Mouse (Mus musculus) induced T-regulatory cell, adult 2 months (primary cell): ENCODE measurements at regions not wholly inside any gene's neighbourhood (a gene's known extent, or its start where the extent isn't known, plus 50 kb on each side); places are given as distances from the start of the nearest gene placed in this dataset.

Experiments used
- DNase-seq: peaks from one replicate; pipeline ENCODE4 v3.0.0-alpha.2; 2012; ENCODE audit warnings: low read depth

DNA sequence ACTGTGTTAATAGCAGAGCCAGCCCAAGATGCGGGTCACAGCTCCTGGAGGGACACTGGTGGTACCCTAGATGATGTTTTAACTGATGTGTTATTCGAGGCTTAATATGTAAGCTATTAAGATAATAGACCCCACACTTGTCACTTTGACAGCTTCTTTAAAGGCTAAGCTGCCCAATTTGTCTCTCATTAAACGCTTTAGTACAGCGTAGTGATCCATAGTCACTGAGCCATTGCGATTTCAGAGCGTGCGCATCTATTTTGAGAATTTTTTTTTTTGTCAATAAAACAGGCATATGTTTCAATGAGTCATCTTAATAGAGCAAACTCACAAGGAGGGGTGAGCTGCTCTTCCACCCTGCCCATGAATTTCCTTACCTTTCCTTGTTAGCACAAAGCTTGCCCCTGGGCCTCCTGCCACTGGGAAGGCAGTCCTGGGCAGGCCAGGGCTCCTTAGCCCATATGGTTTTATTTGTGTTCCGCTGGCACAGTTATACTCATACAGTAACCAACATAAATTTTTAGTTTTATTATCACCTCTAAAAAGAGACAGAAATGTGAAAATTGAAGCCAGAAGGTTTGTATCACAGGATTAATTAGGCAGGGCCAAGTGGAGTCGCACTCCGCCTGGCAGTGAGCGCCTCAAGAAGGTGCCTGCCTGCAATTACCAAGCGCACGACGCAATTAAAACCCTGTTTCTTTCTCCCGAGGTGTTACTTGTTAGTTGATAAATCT is 294.3 kb downstream of the Etv1 start:
- DNase-seq = no peak

DNA sequence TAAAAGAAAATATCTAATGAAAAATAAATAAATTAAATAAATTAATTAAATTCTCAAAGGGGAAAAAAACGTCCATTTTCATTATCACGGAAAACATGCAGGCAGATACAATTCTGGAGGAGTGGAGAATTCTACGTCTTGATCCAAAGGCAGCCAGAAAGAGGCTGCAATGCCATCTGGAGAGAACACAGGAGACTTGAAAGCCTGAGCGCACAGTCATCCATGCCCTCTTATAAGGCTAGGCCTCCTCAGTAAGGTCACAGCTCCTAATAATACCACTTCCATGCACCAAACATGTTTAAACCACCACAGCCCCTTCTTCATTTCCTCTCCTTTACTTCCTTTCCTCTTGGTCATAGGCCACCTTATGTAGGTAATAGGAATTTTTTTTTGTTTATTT is 307.1 kb downstream of the Etv1 start:
- no peak for DNase-seq

- no peak for DNase-seq
These were observed 315.6 kb downstream of the Etv1 start for GRCm38 (mm10) chr12:39094638-39095230.

DNA sequence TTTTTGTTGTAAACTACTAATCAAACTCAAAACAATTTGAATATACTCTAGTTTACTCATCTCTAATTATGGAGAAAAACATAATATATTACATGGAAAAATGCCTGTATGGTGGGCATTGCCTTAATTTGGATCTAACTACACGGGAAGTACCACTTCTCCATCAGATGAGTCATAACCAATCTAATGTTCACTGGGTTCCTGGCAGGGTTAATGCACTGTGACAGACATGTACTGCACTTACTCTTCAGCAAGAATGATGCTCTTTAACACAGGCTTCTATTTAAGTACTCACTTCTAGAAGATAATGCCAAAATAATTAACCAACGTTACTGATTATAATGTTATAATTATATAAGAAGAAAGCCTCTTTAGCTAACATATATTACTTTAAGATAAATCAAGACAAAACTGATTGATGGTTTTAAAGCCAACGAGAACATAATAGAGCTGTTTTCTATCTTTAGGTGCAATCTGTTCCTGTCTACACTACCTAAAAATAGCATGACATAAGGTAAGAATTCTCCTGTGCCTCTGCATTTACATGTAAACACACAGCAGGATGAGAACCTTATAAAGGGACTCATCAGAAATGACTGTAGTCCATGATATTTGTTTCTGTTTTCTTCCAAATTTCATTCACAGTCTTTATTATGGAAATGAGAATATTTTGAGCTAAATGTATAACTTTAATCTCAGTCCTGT is 344.4 kb downstream of the Etv1 start:
- DNase-seq = no peak

GRCm38 (mm10) chr12:39154689-39155088 is 375.5 kb downstream of the Etv1 start:
- DNase-seq = no peak

- DNase-seq = no peak
These were observed 397.8 kb downstream of the Etv1 start for GRCm38 (mm10) chr12:39176958-39177357.

- no peak for DNase-seq
These were observed 444.9 kb downstream of the Etv1 start for GRCm38 (mm10) chr12:39224073-39224472.

DNA sequence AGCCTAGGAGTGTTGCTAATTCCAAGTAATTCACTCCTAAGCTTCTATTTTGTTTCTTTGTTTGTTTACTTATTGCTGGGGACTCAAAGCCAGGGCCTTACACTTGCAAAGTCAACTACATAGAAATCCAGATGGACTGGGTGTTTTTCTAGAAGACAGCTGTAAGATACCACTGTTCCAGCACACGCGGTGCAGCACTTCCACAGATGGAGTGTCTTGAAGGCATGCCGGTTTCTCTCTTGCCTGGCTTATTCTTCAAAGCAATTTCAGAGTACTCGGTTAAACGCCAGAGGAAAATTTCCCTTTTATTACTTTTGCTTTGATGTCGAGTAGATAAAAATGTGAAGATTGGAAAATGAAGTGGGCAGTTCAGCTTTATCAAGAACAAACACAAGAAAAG is 477.4 kb downstream of the Etv1 start:
- no peak for DNase-seq

GRCm38 (mm10) chr12:39257571-39257970 is 478.4 kb downstream of the Etv1 start:
- DNase-seq = no peak

- no peak for DNase-seq
These were observed 510.5 kb downstream of the Etv1 start for GRCm38 (mm10) chr12:39289676-39290075.

GRCm38 (mm10) chr12:39301351-39302212 is 522.4 kb downstream of the Etv1 start:
- DNase-seq = no peak

DNA sequence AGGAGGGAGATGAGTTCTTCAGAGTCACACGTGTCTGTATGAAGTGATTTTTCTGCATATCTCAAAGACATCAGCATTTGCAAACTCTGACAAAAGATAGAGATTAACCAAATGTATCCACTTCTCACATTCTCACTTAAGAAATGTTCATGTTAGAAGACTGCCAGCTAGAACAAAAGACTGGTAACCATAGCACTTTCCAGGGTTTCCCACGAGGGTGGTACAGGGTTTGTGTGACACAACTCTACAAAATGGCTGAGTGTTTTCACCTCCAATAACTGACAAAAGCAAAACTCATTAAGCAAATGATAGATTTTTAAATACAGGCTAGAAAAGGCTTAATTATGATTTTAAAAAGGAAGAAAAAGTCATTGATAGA is 523.0 kb downstream of the Etv1 start:
- no peak for DNase-seq

GRCm38 (mm10) chr12:39307746-39308145 is 528.6 kb downstream of the Etv1 start:
- no peak for DNase-seq

- DNase-seq = no peak
These were observed 530.7 kb downstream of the Etv1 start for GRCm38 (mm10) chr12:39309905-39310304.

DNA sequence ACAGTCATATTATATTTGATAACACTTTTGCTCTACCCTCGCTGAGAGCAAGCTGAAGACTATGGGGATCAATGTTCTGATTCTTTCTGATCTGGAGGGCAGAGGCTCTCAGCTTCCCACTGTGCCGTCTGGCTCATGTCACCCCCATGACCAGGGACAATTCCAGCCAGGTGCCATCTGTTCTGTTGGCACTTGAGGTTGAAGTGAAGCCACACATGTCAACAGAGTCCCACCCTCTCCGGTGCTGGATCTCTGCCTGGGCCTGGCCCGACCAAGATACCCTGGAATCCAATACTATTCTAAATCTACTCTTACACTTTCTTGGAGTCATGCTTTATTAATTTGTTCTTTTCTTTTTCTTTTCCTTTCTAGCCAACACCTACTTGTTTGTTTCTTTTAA is 538.0 kb downstream of the Etv1 start:
- DNase-seq = no peak

- DNase-seq = no peak
These were observed 542.3 kb downstream of the Etv1 start for GRCm38 (mm10) chr12:39321453-39321852.

DNA sequence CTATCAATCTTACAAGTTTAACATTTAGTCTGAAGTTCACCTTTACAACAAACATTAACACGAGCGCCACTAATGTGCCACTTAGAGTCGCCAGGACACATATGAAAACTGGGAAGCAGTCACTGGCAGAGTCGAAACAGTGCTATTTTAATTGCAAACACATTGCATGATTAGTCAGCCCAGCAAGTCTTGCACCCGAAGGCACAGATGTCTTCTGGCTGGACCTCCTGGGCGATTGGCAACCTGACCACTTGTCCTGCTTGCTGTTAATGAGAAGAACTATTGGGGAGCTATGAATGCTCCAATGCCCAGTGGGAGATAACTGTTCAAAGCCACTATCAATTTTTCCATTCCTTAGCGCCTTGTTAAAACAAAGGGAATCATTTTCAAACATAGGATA is 547.0 kb downstream of the Etv1 start:
- DNase-seq = no peak

GRCm38 (mm10) chr12:39326668-39327299 is 547.6 kb downstream of the Etv1 start:
- DNase-seq = no peak

DNA sequence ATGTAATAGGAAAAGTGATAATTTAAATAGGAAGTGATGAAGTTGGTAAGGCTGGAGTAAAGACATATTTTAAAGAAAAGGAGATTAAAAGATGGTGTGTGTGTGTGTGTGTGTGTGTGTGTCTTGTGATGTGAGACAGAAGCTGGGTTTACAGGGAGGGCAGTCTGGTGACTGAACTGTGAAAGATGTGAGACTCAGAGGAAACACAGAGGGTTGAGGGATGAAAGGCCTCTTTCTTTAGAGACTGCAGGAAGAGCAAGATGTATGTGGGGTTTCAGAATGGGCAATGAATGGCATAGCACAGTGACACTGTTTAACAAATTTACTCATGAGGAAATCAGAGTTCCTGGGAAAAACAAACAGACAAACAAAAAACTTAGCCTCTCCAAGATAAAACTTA is 549.2 kb downstream of the Etv1 start:
- no peak for DNase-seq

GRCm38 (mm10) chr12:39339101-39339538 is 559.9 kb downstream of the Etv1 start:
- DNase-seq = no peak

DNA sequence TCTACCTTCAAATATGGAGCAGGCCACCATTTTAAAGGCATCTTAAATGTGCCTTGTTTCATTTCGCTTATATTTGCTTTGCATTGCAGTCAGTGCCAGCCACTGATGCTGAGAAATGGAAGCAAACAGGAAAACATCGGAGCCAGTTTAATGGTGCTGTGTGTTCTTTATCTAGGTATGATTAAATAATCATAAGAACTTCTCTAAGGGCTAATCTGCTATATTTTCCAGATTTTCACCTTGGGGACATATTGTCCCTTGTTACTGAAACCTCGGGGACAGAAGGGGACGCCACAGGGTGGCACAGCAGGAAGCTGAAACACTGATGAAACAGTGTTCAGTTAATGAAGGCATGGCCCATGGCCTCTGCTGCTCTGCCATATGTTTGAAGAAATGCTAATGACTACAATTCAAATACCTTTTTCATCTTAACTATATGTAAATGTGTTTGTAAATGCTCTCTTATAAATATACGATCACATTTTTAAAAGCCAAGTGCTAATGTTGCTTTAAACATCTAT is 562.6 kb downstream of the Etv1 start:
- DNase-seq = no peak

- no peak for DNase-seq
These were observed 563.1 kb downstream of the Etv1 start for GRCm38 (mm10) chr12:39342327-39342726.
